Mouse (Mus musculus) heart, embryonic 15.5 days (tissue): ENCODE data around the gene Tctex1d2. TPM values are rescaled to one million over a fixed set of nuclear protein-coding genes. Genes with fewer than 3 reads are reported as not detected.
A peak's percentile ranks its signal among the peaks of the same experiment; 100 is the strongest.

ENCODE experiments used
- ATAC-seq: fragments of 200-750 bp; cut with Nextera tagmentation; replicated peaks from 2 replicates; pipeline ENCODE4 v1.8.0; 2017; ENCODE audit warnings: low read depth, moderate TSS enrichment; ENCODE audit not compliant: insufficient number of reproducible peaks, insufficient read depth, low FRiP score
- H3K27ac ChIP-seq: fragments of 300-500 bp; sonication (generic); 2 replicates; pipeline ENCODE4 v1.5.1; 2015; ENCODE audit warnings: mild to moderate bottlenecking, inconsistent platforms
- H3K27me3 ChIP-seq: fragments of 300-500 bp; sonication (generic); 2 replicates; pipeline ENCODE4 v1.6.1; 2015; ENCODE audit warnings: inconsistent platforms
- H3K36me3 ChIP-seq: fragments of 300-500 bp; sonication (generic); 2 replicates; pipeline ENCODE4 v1.6.1; 2015; ENCODE audit warnings: mild to moderate bottlenecking, inconsistent platforms
- H3K4me1 ChIP-seq: fragments of 300-500 bp; sonication (generic); replicated peaks from 2 replicates; pipeline ENCODE4 v1.6.1; 2015; ENCODE audit warnings: inconsistent platforms
- H3K4me2 ChIP-seq: fragments of 300-500 bp; sonication (generic); 2 replicates; pipeline ENCODE4 v1.6.1; 2015; ENCODE audit warnings: inconsistent platforms, mild to moderate bottlenecking, moderate library complexity
- H3K4me3 ChIP-seq: fragments of 300-500 bp; sonication (generic); 2 replicates; pipeline ENCODE4 v1.5.1; 2015; ENCODE audit warnings: mild to moderate bottlenecking, inconsistent platforms
- H3K9ac ChIP-seq: fragments of 300-500 bp; sonication (generic); 2 replicates; pipeline ENCODE4 v1.6.1; 2015; ENCODE audit warnings: mild to moderate bottlenecking, inconsistent platforms
- H3K9me3 ChIP-seq: fragments of 300-500 bp; sonication (generic); replicated peaks from 2 replicates; pipeline ENCODE4 v1.6.1; 2016; ENCODE audit warnings: inconsistent platforms
- WGBS: fragments of 180-500 bp; shearing (Covaris S2); methylation state at CpG from one replicate; pipeline ENCODE4 v1.1.7; 2015; ENCODE audit warnings: mixed read lengths; 5-methylcytosine and 5-hydroxymethylcytosine counted together
- polyA plus RNA-seq: library from polyadenylated mRNA; unstranded; fragments of >200 nt; fragmentation: Nextera tagmentation; extraction: Ambion mirVana; gene quantifications from 2 replicates; pipeline ENCODE4 v1.2.1, GENCODE M21; 2015

Gene Tctex1d2
- polyA plus RNA-seq, 1 experiment from 2014 or later: 22.5 TPM

DNA sequence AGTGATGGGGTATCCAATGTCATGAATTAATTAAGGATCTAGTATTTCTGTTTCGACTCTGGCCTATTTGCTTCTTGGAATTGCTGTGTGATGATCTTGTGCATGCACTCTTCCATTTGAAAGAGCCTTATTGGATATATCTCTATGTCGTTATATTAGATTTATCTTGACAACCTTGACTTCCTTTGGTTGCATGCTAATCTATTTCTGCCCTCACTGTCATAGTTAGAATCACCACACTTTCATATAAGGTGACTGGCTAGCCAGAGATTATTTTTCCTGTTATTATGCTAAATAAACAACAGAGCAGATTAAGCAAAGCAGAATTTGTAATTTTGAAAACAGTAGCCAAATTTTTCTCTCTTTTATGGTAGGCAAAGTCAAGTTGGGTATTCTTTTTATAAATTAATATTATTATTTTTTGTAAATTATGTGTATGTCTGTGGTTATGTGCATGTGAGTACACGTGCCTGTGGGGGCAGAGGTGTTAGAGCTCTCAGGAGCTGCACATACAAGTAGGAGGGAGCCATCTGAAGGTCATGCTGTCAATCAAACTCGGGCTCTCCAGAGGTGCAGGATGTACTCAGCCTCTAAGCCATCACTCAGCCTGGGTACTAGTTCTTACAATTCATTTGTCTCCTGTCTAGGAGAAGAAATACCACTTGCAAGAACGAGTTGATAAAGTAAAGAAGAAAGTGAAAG is 50.1 kb downstream of the Tctex1d2 start:
- H3K4me2 ChIP-seq: no peak overlapping the region
- H3K4me3 ChIP-seq: no peak overlapping the region
- no peak for ATAC-seq
- no peaks in the 10 kb centered on the region for H3K9me3 ChIP-seq
- H3K9ac ChIP-seq: no peak overlapping the region
- H3K27ac ChIP-seq: no peak overlapping the region
- WGBS: 68% methylated on average over 5 of the region's 5 CpGs
- no peaks in the 10 kb centered on the region for H3K27me3 ChIP-seq
- 0 out of 2 replicates have a peak, but pooled peaks cover 4% of the 10 kb centered on the region for H3K4me1 ChIP-seq
- peaks cover 52% of the 10 kb centered on the region for H3K36me3 ChIP-seq

DNA sequence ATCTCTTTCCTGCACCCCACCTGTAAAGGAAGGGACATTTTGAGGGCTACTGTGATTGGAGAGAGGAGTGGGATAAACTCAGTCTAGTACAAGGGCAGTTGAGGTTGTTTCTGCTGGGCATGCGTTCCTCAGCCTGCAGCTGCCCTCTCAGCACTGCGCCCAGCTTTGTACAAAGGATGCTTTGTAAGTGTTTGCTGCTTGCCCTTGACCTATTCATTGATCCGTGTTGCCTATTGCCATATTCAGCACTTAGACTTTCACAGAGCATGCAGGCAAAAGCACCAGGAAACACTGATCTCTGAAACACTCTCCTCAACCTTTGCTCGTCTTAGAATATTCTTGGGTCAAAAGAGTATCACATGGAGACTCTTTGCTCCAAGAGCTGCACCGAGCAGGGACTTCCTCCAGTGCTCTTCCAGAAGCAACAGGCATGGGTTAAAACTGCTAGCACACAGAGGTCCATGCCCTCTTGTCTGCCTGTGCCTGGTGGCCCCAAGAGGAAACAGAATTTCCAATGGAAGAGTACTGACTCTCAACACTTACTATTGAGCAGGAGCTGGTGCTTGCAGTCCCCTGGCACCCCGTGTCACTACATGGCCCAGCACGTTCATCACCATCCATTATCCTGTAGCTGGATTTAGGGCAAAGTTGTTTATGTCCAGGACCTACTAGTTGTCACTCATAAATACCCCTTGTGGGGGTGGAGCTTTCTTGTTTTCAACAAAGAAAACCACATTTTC is 52.9 kb downstream of the Tctex1d2 start:
- no peak overlapping the region for H3K27ac ChIP-seq
- no peak for ATAC-seq
- no peaks in the 10 kb centered on the region for H3K9me3 ChIP-seq
- H3K4me3 ChIP-seq: no peak overlapping the region
- no peaks in the 10 kb centered on the region for H3K27me3 ChIP-seq
- H3K36me3 ChIP-seq: peaks cover 45% of the 10 kb centered on the region
- H3K4me1 ChIP-seq: peaks cover 8% of the 10 kb centered on the region
- no peak overlapping the region for H3K9ac ChIP-seq
- WGBS: 89% methylated on average over 7 of the region's 7 CpGs
- H3K4me2 ChIP-seq: no peak overlapping the region

DNA sequence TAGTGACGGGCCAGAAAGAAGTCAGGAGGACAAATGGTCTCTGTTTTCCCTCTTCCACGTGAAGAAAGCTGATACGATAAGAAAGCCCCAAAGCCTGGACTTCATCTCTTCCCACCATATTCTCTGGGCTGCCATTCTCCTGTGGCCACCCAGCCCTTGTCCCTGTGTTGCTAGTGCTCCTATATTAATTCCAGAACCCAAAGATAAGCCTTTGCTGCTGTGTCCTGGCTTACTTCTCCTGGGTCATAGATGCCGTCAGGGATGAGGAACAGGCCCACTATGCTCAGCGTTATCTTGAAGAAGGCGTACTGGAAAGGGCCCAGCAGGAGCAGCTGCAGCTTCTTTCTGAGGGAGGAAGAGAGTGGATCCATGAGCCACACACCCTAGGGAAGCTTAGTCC is 57.8 kb downstream of the Tctex1d2 start:
- H3K9ac ChIP-seq: no peak overlapping the region
- H3K9me3 ChIP-seq: no peaks in the 10 kb centered on the region
- peaks cover 10% of the 10 kb centered on the region; the same call in 1 of the 2 replicates for H3K36me3 ChIP-seq
- H3K4me3 ChIP-seq: no peak overlapping the region
- no peak overlapping the region for H3K4me2 ChIP-seq
- WGBS: 32% methylated on average over 6 of the region's 6 CpGs
- peaks cover 16% of the 10 kb centered on the region for H3K4me1 ChIP-seq
- 0 out of 2 replicates have a peak, but pooled peaks cover 3% of the 10 kb centered on the region for H3K27me3 ChIP-seq
- H3K27ac ChIP-seq: no peak overlapping the region
- ATAC-seq: peak; percentile 53

Other genes with a start within 250 kb of the Tctex1d2 start
- 0.42 TPM in 1 of 2 replicates, not detected in the other for gene Bex6, start 239.9 kb upstream of the Tctex1d2 start, polyA plus RNA-seq
- gene Fbxo45, start 172.5 kb upstream of the Tctex1d2 start, polyA plus RNA-seq: 8.7 and 11.0 TPM in 2 replicates
- gene Wdr53, start 172.5 kb upstream of the Tctex1d2 start, polyA plus RNA-seq: 9.5 and 10.6 TPM in 2 replicates
- 0.16 and 0.29 TPM in 2 replicates for gene Smco1, start 148.2 kb upstream of the Tctex1d2 start, polyA plus RNA-seq
- gene Rnf168, start 142.2 kb upstream of the Tctex1d2 start, polyA plus RNA-seq: 18.6 and 21.4 TPM in 2 replicates
- gene Ubxn7, start 87.4 kb upstream of the Tctex1d2 start, polyA plus RNA-seq: 16.6 and 17.8 TPM in 2 replicates
- 0.22 TPM in 1 of 2 replicates, not detected in the other for gene Tm4sf19, start 19.2 kb upstream of the Tctex1d2 start, polyA plus RNA-seq
- gene Pcyt1a, start 11.2 kb downstream of the Tctex1d2 start, polyA plus RNA-seq: 38.1 and 44.3 TPM in 2 replicates
- gene Slc51a, start 68.2 kb downstream of the Tctex1d2 start, polyA plus RNA-seq: 0.49 and 0.77 TPM in 2 replicates
- gene Zdhhc19, start 76.6 kb downstream of the Tctex1d2 start, polyA plus RNA-seq: not detected in 2 replicates
- gene Tfrc, start 189.2 kb downstream of the Tctex1d2 start, polyA plus RNA-seq: 34.5 and 34.8 TPM in 2 replicates
- gene Tnk2, start 224.2 kb downstream of the Tctex1d2 start, polyA plus RNA-seq: 6.9 and 9.5 TPM in 2 replicates